Mouse (Mus musculus) adipocyte (in vitro differentiated cells): Measurements from ENCODE around the gene Sdhc.
A peak's percentile ranks its signal among the peaks of the same experiment; 100 is the strongest.

ENCODE experiments used
- DNase-seq: peaks from one replicate; pipeline ENCODE4 v3.0.0-alpha.2; 2016; ENCODE audit warnings: low spot score

The Sdhc gene

DNA sequence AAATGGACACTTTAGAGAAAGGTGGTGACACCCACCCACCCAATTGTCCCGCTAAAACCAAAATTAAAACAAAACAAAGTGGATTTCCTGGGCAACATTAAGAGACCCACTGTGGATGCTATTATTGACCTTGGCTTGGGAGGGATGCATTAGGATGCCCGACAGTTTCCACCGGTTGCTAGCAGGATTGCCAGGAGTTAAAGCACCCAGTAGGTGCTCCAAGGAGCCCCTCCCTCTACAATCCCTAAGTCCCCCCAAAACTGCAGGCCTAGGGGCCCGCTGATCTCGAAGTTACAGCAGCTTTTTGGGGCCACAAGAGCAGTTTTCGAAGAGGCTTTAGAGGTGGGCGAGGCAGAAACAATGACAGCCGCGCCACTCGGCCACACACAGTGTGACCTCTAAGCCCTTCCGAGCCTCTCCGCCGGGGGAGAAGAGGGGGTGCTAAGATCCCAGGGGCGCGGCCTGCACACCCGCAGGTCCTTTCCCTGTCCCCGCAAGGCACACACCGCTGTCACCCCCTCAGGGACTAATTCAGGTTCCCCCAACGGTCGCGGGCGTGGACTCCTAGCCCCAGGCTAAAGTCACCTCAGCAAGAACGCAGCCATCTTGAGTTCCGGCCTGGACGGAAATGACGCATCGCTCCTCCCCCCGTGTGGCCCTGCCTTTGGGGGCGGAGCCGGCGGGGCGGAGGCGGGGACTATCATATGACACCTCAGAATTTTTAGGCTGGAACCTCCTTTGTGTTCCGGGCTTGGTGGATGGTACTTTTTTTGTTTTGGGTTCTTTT is at the start of gene Sdhc, which contains the start of gene Mpz:
Gene Sdhc, minus strand, starts transcription at position 630 of the 787 bp plus-strand sequence.
Gene Mpz, plus strand, starts transcription at position 738 of the 787 bp plus-strand sequence.
- DNase-seq = peak; percentile 95

DNA sequence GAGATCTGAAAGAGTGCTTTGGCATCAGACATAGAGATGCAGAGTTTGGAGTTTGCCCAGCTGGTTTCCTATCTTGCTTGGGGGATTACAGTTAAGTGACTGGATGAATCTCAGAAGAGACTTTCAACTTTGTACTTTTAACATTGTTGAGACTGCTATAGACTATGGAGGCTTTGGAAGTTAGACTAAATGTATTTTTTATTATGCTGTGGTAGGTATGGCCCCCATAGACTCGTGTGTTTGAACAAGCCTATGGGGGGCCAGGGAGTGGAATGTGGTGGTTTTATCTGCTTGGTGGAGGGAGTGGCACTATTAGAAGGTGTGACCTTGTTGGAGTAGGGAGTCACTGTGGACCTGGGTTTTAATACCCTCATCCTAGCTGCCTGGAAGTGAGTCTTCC is 49.1 kb upstream of the Sdhc start:
- no peak for DNase-seq

DNA sequence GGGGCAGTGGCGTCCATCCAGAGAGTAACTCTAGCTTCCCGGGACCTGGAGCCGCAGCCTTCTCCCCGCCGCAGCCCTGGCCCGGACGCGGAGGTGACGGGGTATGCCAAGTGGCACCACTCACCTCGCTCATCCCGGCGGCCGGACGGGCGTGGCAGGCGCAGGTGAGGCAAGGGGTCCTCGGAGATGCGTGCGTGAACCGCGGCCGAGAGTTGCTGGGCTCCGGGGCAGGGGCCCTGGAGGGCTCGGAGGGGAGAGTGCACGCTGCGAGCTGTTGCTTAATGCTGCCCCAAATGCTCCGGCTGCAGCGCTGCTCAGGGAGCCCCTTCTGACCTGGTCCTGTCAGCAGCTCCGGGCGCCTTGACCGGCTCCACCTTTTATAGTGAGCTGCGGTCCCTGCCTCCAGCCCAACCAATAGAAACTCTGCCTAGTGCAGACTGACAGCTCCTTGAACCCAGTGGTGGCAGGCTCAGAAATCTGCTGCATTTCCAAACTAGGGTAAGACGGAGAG is 45.5 kb upstream of the Sdhc start, which contains the start of gene Pcp4l1:
Gene Pcp4l1, minus strand, starts transcription at position 382 of the 511 bp plus-strand sequence.
- no peak for DNase-seq

DNA sequence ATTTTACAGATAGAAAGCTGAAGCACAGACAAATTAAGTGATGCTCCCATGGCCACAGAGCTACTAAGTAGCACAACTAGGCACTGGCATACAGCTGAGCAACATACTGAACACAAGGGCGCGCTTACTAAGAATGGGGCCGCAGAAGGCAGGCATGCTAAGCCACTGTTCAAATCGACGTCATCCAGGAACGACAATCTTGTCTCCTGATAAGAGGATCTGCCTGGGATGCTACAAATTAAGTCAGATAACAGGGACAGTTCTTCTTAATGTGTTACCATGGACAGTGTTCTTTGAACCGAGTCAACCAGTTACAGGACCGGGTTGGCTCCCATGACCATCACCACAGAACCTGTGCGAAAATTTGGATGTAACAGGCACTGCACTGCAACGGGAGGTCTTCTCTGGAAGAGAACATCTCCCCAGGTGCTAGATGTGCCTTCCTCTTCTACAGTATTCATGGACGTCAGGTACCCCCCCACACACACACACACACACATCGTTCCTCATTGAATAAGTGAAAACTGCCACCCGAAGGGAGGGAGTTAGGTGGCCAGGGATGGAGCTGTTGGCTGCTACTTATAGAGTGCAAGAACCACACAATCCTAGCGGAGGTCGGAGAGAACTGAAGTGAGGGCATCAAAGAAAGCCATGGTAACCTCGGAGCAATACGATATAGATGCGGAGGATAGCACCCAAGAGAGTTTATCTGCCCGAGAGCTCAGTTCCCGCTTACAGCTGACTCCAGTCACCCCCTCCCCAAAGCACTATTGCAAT is 44.8 kb upstream of the Sdhc start:
- no peak for DNase-seq

DNA sequence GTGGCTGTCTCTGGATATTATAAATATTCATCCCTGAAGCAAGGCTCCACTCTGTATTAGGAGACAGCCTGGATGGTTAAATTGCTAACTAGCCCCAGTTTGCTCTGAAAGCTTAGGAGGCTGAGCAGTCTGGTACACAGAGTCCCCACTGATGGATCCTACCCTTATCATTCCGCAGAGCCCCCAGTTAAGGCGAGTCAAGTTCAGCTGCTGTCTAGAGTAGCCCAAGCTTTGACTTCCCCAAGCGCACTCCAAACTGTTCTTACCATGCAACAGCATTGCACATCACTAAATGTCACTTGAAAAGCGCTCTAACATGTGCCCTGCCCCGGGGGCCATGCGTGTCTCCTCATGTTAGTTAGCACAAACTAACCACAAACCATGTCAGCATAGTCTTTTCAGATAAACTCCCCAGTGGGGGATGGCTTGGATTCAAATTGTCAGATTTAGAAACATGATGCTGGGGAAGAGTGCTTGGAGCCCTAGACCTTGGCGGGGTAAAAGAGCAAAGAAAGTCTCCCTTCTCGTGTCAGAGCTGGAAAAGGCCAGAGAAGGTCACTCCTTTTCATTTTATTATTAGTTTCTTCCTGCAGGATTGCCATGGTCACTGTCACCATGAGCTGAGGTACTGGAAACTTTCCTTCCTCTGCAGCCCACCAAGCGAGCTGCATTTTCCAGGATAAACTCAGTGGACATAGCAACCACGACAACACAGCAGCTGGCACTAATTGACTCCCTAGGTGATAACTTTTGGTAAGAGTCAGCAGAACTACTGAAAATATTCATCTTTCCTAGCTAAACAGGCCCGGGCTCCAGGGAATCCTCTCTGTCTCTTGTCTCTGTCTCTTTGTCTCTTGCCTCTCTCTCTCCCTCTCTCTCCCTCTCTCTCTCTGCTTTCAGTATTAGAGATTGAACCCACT is 43.8 kb upstream of the Sdhc start:
- no peak for DNase-seq

DNA sequence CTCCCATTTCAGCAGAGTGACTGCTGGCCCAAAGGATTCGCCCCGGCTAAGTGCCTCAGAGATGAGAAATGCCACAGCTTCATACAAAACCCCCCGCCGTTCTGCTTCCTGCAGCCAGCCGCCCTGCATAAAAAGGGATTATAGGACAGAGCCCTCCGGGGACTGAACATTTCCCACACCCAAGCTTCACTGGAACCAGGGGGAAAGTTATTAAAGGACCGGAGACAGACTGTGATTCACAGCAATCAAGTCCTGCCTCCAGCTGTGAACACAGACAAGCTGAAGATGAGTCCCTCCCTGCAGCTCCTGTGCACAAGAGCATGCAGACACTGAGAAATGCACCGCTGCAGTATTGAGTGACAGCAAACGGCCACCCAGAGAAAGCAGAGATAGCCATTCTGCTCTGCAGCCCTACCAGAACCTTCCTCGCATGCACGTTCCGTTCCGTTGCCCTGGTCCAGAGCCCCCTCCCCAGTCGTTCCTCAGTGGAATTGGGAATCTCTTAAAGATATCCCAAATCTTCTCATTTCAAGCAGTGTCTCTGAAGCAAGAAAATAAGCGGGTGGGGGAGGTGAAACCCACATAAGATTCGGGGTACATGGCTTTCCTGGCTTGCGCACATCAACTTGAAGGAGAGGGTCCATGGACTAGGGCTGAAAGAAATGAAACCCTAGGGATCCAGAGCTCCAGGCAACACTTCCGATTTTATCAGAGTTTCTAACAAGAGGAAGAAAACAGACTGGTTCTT is 42.9 kb upstream of the Sdhc start:
- no peak for DNase-seq

DNA sequence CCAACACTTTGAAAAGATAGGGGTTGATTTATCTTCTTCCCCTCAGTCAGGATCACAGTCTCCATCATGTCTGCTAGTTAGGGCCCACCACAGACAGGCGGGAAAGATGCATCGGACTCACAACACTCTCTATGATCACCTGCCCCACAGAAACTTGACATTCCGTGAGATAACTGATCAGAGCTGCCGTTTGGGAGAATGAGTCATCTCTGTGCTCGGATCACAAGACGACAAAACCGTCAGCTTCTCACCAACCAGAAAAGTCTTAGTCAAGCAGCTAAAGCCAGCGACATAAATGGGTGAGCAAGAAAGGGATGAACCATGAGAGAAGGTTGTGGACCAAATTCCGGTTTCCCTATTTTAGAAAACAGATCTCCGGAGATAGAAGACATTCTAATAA is 41.9 kb upstream of the Sdhc start:
- DNase-seq = no peak

DNA sequence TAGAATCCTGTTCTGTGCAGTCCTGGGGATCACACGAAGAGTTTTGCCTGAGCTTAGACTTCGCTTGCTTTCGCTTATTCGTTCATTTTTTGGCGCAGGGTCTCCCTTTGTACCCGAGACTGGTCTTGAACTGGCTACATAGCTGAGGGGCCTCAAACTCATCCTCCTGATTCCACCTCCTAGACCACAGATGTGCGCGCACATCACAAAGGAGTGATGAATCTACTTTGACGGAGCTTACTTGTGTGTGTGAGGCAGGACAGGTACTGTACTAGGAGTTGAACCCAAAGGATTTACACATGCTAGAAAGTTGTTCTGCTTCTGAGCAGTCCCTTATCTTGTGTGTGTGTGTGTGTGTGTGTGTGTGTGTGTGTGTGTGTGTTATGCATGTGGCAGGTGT is 40.4 kb upstream of the Sdhc start:
- no peak for DNase-seq

DNA sequence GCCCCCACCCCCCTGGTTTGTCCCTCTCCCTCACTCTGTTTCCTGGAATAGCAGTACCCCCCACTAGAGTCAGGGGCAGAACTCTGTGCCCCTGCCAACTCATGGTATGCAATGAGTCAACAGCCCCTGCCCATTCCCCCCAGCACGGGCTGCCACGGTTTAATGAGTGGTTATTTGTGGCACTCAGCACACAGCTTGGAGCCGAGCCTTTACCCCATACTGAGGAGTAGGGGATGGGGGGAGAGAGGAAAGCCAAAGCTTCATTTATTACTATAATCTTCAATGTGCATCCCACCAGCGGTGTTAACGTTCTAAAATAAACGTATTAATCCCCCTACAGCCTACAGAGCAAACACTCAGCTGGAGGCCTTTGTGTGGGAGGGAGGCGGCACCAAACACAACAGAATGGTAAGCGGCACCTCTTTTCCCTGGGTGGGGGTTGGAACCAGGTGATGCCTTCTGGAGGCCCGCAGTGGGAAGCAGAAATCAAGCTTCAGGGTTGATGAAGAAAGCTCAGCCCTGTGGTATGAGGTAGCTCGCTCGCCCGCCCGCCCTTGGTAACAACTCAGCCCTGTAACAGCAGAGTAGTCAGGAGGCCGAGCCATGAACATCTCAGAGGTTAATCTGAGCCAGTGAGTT is 39.2 kb upstream of the Sdhc start:
- no peak for DNase-seq

DNA sequence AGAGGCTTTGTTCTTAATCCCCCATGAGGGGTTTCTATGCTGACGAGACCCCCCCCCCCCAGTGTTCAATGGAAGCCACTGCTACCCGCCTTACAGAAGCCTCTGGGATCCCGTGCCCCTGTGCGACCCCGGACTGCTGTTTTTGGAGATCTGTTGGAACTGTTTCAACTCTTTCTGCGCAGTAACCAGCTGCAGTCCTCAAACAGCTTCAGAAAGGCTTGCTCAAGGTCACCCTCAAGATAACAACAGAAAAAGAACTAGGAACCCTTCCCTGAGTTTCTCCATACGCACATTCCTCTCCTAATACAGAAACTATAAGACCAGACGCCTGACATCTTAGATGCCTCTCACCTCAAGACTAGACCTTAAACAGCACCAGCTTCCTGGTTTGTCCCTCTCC is 38.6 kb upstream of the Sdhc start:
- DNase-seq = no peak

DNA sequence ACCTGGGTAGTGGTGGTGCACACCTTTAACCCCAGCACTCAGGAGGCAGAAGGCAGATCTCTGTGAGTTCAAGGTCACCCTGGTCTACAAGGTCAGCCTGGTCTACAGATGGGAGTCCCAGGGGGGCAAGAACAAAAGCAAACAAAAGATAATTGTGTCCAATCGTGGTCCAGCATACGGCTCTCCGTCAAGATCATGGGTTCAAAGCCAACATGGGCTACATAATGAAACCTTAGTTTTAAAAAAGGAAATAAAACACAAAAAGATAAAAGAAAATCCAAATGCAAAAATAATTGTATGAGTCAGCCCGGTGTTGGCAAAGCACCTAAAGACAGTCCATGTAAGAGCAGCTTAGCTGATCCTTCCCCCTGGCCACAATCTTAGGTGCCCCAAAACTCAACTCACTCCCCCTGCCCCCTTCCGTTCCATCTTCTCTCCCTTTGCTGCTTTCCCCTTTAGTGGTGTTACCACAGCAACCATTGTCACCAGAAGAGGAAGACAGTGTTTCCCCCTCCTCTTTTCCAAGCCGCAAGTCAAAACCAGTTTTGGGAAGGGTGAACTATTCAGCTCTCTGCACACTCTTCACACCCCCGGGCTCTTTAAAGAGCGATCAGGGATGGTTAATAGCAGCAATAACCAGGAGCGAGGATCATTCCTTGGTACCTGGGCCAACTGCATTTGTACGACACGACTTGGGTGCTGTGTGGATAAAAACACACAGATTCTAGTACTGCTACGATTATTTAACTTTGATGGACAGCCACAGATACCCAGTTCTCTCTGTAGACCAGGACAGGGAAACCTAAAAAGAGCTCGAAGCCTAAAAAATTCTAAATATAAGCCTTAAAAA is 37.7 kb upstream of the Sdhc start:
- no peak for DNase-seq

DNA sequence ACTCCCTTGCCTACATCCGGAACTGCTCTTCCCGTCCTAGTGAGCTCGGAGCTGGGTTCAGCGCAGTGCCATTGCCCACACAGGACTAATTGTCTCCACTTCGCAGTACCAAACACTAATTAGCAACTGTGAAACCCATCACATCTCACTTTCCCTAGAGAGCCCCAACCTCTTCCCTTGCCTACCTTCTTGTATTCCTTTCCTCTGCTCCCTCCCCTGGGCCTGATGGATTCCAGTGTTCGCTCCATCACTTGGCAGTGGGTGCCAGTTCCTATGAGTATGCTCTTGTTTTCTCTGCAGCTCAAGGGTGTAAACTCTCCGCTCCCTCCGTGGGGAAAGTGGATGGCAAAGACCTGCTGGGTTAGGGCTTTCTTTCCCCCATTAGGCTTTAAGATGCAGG is 35.3 kb upstream of the Sdhc start:
- DNase-seq = no peak

DNA sequence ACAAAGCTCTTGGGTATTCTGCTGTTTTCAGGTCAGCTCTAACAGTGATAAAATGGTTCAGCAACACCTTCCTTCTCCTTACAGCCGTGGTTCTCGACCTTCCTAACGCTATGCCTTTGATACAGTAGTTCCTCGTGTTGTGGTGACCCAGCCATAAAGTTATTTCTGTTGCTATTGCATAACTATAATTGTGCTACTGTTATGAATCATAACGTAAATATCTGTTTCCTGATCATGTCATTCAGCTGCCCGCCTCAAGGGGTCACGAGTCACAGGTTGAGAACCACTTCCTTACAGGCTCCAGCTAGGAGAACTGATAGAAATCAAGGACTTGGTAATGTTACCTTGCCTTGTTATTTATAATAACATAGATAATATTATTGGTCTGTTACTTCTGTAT is 33.9 kb upstream of the Sdhc start:
- DNase-seq = peak; percentile 29

DNA sequence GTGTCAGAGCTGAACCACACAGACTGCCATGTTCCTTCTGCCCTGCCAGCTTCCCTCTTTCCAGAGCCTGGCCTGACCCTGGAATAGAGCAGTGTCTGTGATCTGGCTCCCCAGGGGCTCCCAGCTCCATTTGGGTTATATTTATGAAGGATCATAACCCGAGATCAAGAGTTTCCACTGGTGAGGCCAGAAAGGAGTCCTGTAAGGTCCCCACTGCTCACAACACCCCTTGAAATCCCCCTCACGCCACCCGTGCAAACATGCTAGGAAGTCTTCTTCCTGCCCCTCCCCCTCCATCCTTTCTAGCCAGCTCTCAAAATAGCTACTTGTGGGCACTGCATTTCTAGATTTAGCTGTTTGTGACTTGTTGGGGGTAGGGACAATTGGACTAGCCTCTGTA is 33.2 kb upstream of the Sdhc start:
- no peak for DNase-seq

DNA sequence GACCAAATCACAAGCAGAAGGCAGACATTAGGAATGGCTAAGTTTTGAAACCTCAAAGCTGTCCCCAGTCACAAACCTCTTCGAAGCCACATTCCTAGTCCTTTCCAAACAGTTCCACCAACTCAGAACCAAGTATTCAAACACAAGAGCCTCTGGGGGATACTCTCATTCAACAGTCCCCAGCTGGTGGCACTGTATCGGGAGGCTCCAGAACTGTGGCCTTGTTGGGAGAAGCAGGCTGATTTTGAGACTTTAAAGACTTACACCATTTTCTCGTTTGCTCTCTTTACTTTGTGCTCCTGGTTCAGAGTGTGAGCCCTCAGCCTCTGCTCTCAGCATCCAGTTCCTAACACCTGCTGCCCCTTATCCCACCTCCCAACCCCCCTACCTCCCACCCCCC is 32.6 kb upstream of the Sdhc start:
- no peak for DNase-seq

DNA sequence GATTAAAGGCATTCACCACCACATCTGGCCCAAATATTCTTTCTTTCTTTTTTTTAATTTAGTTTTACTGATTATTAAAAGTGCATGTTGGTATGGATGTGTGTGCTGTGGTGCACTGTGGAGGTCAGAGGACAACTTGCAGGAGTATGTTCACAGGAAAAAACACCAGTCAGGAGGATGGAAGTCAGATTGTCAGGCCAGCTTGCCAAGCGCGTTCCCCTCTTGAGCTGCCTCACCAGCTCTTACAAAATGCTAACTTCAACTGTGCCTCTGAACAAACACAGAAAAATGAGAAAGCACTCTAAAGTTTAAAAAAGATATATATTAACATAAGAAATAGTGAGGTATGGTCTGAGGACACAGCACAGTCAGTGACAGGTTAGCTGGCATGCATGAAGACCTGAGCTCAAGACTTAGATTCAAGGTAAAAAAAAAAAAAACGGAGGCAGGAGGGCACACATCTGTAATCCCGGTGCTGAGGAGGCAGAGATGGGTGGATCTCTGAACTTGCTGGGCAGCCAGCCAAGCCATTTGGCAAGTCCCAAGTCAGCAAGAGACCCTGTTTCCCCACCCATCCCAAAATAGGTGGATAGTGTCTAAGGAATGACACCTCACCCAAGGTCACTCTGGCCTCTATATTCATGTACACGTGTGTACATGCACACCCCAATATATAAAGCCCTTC is 29.2 kb upstream of the Sdhc start:
- no peak for DNase-seq

DNA sequence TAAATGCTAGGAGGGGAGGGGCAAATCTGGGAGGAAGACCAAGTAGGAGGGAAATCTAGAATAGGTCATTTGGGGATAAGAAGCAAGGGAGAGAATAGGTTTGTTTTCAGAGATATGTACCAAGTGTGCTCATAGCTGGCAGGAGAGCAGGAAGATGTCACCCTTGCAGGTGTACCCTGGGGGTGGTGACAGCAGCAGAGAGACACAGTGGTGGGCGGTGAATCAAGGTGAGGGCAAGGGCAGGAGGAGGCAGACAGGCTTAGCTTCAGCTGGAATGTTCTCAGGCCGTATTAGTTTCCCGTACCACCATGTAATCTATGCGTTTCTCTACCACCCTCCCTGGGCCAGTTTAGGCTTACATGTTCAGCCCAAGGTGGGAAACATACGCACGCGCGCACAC is 22.4 kb upstream of the Sdhc start:
- DNase-seq = no peak

DNA sequence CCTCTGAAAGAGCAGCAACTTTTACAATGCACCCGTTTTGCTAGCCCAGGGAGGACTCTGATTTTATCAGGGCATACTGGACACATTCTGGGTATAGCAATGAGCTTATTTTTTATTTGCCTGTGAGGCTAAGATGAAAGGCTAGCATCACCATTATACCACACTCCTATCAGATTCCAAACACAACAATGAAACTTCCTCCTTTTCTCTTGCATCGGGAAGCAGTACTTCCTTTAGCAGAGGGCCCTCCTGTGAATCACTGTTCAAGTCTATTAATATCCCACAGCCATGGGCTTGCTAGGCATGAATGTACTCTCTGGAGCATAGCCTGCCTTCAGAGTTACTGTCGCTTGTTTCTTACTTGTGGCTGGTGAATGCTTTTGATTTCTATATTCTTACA is 20.7 kb upstream of the Sdhc start:
- no peak for DNase-seq

DNA sequence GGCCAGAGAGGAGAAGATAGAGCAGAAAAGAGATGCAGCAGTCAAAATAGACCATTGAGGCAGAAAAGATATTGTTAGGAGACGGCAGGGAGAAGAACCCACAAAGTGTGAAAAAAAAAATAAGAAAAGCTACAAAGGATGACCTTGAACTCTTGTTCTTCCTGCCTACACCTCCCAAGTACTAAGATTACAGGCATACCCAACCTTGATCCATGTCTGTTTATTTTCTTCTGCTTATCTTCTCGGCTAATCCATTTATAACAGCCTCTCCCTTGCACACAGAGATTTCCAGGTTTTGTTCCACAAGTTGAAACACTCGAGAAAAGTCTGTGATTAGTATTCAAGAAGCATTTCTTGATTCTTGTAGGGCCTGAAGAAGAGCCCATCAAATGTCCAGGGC is 19.5 kb upstream of the Sdhc start:
- DNase-seq = no peak
